Mouse (Mus musculus) gastrocnemius, adult 8-10 months (tissue): ENCODE results near the gene Atp8a1. TPM values are rescaled to one million over a fixed set of nuclear protein-coding genes. Genes with fewer than 3 reads are reported as not detected.

Experiments
- DNase-seq, 2 experiments: peaks; one replicate each; pipeline ENCODE4 v3.0.0; 2022; ENCODE audit warnings: low spot score in 2 of 2
- total RNA-seq, 4 experiments: library from RNA; stranded (reverse); gene quantifications; 2 replicates each; pipeline ENCODE4 v1.2.4; 2022

The Atp8a1 gene
- total RNA-seq, 4 experiments from 2014 or later = 69.0 to 91.3 (median 78.6) TPM

- no peak for DNase-seq
These were observed 161.3 kb downstream of the Atp8a1 start for GRCm38 (mm10) chr5:67685906-67686305.

DNA sequence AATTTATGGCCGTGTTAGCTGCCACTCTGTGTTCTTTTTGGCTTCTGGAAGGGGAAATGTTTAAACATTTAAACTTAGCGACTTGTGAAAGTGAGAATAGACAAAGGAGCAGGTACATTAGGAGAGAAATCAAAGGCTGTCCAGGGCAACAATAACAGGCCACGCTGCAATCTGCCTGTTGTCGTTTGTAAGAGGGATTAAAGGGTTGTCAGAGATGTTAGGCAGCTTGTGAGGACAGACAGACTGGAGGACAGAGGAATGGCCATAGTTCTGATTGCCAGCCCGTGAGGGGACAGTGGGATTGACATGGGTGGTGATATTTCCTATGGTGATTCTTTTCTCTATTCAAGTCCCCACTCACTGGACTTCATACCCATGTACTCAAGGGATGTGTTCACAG lies 161.8 kb downstream of the Atp8a1 start:
- no peak for DNase-seq

- DNase-seq = no peak
These were observed 168.4 kb downstream of the Atp8a1 start for GRCm38 (mm10) chr5:67678819-67679218.

DNA sequence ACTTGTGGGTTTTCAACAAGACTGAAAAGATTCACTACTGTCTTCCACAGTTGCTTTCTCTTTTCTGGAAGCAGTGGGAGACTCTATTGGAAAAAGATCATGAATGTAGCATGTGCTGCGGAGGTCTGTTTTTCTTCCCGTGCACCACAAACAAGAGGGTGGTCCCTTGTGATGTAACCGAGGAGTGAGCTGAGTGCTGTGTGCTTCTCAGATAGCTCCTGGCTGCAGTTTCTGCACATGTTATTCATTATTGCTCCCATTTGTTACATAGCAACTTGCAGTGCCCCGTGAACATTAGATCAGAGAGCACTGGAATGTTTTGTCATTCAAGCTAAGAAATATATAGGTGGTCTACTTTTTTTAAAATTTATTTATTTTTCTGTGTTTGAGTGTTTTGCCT lies 174.2 kb downstream of the Atp8a1 start:
- DNase-seq = no peak

- no peak for DNase-seq
These were observed 177.1 kb downstream of the Atp8a1 start for GRCm38 (mm10) chr5:67670158-67670557.

- DNase-seq = peak; percentile 13 to 18
These were observed 177.8 kb downstream of the Atp8a1 start for GRCm38 (mm10) chr5:67669436-67669896.

DNA sequence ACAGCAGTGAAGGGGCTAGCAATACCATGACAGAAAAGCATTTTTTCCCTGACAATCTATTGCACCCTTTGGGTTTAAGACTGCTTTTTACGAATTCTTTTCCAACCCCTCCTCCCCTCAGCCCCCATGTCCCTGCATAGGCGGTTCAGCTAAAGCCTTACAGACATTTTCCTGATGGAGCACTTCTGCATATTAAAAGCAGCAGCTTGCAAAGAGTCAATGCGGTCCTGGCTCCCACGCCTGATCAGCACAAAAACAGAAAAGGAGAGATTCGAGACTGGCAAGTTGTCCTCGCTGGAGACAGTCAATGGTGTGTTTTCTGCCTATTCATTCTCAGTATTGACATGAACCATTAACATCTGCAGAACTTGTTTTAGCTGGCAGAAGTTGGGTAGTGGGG lies 184.5 kb downstream of the Atp8a1 start:
- DNase-seq = no peak

DNA sequence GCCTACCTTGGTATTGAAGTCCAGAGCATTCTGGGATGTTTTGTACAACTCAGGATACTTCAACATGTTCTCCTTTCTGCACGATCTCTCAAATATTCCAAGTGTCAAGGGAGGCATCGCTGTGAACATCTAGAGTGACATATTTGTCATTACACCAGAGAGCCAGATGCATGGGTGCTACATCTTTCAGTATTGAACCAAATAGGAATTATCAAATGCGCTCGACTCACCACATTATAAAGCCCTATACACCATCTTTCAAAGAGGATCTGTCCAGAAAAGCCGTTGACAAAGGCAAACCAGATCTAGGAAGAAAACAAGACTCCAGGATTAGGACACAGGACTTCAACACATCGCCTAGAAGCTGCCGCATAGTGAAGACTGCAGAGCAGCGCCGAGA lies 187.4 kb downstream of the Atp8a1 start:
- no peak for DNase-seq

- DNase-seq = no peak
These were observed 190.4 kb downstream of the Atp8a1 start for GRCm38 (mm10) chr5:67656821-67657259.

DNA sequence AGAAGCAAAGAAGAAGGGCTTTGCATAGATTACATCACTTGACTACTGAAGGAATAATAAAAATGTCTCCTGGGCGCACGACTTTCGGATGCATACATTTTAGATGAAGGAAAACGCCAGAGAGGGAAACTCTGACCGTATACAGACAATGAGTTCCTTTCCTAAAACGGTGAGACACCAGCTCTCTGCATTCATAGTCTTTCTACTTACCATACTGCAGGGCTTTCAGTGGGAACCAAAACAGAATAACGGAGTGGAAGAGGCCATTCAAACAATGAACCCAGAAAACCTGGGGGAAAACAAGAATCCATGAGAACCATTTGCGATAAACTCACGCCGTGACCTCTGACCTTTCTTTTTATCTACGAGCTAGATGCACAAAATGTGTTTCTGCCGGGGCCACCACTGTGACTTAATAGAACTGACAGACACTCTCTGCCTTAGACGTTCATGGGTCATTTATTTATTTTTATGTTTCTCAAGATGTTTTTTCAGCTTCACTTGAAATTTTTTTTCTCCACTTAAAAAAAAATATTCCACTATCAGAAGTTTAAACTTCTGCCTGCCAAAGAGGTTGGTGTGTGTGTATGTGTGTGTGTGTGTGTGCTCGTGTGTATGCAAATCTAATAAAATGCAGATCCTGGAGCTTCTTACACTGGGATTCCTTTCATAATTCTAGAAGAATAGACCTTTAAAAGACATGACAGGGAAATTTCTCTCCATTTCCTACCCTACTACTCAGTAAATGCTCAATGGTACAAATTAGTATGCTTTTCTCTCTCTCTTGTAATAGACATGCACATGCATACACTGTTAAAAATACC lies 191.3 kb downstream of the Atp8a1 start:
- DNase-seq = no peak

DNA sequence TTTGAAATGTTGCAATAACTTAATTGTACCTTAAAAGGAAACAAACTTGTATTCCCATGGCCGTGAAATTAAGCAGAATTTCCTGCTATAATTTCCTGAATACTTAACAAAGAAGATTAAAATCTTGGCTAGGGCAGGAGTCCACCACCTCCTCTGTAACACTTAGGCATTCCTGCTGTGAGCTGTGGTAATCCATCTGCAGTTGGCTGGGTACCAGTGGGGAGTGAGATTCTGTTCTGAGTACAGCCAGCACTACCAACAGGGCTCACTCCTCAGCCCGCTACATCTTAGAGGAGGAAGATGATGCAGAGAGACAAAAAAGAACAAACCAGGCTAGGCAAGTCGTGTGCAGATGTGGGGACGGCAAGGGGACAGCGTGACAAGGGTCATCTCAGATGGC lies 192.7 kb downstream of the Atp8a1 start:
- no peak for DNase-seq

- no peak for DNase-seq
These were observed 193.7 kb downstream of the Atp8a1 start for GRCm38 (mm10) chr5:67653543-67653942.

DNA sequence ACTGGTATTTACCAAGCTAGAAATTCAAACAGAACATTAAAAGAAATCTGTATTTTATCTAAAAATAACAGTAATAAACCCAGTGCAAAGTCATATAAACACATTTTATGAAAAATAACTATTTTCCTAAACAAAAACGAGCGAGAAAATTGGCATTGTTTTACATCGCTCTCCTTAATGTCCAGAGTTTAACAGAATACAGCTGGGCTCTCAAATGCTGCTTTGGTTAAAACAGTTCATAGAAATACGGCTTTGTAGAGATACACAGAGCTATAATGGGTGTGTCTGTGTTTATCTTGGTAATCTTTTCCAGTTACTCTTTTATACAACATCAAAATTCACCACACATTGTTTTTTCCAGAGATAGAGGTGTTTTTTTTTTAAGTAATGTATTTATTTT lies 194.8 kb downstream of the Atp8a1 start:
- DNase-seq = no peak

GRCm38 (mm10) chr5:67650021-67650420 lies 197.2 kb downstream of the Atp8a1 start:
- no peak for DNase-seq

GRCm38 (mm10) chr5:67649156-67649555 lies 198.1 kb downstream of the Atp8a1 start:
- no peak for DNase-seq

- peak; percentile 22 to 35 for DNase-seq
These were observed 199.7 kb downstream of the Atp8a1 start for GRCm38 (mm10) chr5:67647568-67647967.

DNA sequence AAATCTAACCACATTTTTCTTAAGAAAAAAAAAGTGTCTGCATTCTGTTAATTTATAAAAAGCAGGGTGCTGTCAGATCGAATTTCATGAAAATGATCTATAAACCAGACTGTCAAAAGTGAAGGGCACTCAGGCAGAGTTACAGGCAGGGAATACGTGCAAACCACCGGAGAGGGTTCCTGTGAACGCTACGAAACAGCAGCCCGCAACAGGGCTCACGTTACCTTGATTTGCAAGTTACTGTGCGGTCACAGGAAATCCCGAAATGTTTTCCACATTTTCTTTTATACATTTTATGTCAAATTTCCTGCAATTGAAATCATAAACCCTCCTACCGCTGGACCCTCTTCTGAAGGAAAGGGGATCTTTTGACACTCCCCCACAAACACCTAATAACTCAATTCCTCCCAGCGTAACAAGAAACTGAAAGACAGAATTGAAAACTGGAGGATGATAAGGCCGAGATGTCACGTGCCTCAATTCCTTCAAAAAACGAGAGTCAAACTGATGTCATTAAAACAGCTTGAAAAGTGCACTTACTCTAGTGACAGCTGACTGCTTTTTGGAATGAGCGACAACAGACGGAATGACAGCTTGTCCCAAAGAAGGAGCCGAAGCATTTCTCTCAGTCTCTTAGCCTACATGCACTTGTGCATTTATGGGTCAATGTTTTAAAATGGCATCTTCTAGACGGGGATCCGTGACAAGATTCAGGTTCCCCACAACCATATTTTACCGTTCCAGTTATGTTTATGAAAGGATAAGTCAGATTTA lies 200.3 kb downstream of the Atp8a1 start:
- no peak for DNase-seq

GRCm38 (mm10) chr5:67643537-67644255 lies 203.5 kb downstream of the Atp8a1 start:
- no peak for DNase-seq

DNA sequence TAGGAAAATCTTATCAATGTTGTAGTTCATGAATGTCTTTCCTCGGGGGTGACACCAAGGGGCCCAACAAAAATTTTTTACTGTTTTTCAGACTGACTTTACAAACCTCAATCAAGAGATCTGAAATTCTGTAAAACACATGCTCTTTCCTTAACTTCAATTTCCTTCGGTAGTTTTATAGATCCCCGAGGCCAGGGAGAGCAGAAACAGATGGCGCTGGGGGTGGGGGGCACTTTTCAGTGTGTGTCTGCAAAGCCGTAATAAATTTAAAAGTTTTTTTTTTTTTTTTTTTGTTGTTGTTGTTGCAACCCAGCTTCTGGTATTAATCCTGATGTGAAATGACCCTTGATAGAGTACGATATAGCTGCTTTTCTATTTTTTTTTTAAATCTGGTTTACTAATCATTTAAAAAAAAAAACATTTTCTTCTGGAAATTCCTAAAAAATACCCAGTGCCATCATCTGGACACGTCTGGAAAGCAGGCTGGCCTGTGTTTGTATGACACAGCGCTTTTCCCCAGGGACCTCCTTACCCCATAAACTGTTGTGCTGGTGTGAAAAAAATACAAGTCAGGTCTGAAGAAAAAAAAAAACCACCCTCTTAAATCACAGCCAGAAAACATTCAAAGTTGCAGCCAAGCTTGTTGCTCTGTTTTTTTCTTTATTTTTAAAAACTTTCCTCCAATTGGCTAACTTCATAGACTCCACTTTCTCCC lies 205.7 kb downstream of the Atp8a1 start:
- no peak for DNase-seq

- DNase-seq = no peak
These were observed 206.5 kb downstream of the Atp8a1 start for GRCm38 (mm10) chr5:67640596-67641312.
